In the genomic region with DNA sequence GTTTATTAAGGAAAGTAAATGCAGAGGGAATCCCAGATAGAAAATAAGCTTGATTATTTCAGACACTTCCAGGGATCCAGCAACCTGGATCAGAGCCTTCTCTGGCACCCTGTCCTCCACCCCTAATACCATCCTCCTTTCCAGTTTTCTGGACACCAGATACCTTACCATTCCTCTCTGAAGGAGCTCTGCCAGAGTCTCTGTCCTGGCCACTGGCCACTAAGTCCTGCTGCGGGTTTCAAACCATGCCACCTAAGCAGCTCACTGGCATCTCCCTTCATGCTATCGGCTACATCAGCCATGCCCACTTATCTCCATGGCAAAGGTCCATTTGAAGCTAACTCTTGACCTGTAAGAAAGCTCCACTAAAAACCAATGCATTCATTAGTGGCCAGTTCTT, we compare ENCODE assay signal across 22 mouse cellular contexts.
"Had no signal": no experiment of that assay in that cellular context is flagged by ENCODE, and none has a peak within 500 bp of the region (broad histone marks: within the 10 kb centered on the region; RNA-seq: fewer than 3 reads in every experiment).

No protein-coding gene starts in this region.

- H3K27ac ChIP-seq: heart, embryonic 13.5 days; heart, embryonic 15.5 days; hindbrain, embryonic 13.5 days; hindbrain, embryonic 15.5 days; hindbrain, postnatal 0 days; kidney, embryonic 15.5 days; kidney, postnatal 0 days; limb, embryonic 13.5 days; limb, embryonic 15.5 days; liver, embryonic 12.5 days; liver, embryonic 14.5 days had no signal

- H3K9ac ChIP-seq: heart, embryonic 13.5 days; heart, embryonic 15.5 days; hindbrain, embryonic 13.5 days; hindbrain, embryonic 15.5 days; kidney, embryonic 15.5 days; limb, embryonic 13.5 days; limb, embryonic 15.5 days; liver, embryonic 12.5 days; liver, embryonic 14.5 days had no signal

- H3K4me3 ChIP-seq: heart, embryonic 13.5 days; heart, embryonic 15.5 days; hindbrain, embryonic 13.5 days; hindbrain, embryonic 15.5 days; kidney, embryonic 15.5 days; limb, embryonic 13.5 days; limb, embryonic 15.5 days; liver, embryonic 12.5 days had no signal

- H3K4me1 ChIP-seq: hindbrain, embryonic 13.5 days; hindbrain, embryonic 15.5 days; liver, embryonic 12.5 days had no signal

- H3K36me3 ChIP-seq: heart, embryonic 13.5 days; heart, embryonic 15.5 days; hindbrain, embryonic 13.5 days; hindbrain, embryonic 15.5 days; kidney, embryonic 15.5 days; limb, embryonic 13.5 days; limb, embryonic 15.5 days; liver, embryonic 12.5 days had no signal

- H3K27me3 ChIP-seq: heart, embryonic 13.5 days; heart, embryonic 15.5 days; hindbrain, embryonic 13.5 days; hindbrain, embryonic 15.5 days; kidney, embryonic 15.5 days; limb, embryonic 13.5 days; limb, embryonic 15.5 days; liver, embryonic 12.5 days had no signal

- DNase-seq: heart, adult 18-20 months; heart, postnatal 14 days; heart, postnatal 36 days; kidney, adult 11 months; kidney, adult 2 months; kidney, adult 9 months; kidney, postnatal 14 days; kidney, postnatal 36 days; layer of hippocampus, adult 9-11 months; layer of hippocampus, postnatal 36 days; left cerebral cortex, postnatal 4 days had no signal
